Mouse (Mus musculus): Measurements from ENCODE around the gene Sgta. TPM values are rescaled to one million over a fixed set of nuclear protein-coding genes. Genes with fewer than 3 reads are reported as not detected.

The Sgta gene
- polyA plus RNA-seq, 1 experiment from 2014 or later = 186 TPM

GRCm38 (mm10) chr10:81019687-81020086, 40.3 kb downstream of the Sgta start:
- Histone ChIP-seq H3K4me1 (ENCODE audit: insufficient read depth) (0 out of 2 replicates have a peak, but pooled peaks cover 1% of the 10 kb centered on the region), H3K4me3 (ENCODE audit: low read depth, low read length) (no peak overlapping the region), H3K9me3 (ENCODE audit: low read depth, low read length) (no peaks in the 10 kb centered on the region), H3K9ac (no peak overlapping the region), H3K36me3 (ENCODE audit: insufficient read depth) (no peaks in the 10 kb centered on the region), H3K27ac (ENCODE audit: low read depth) (no peak overlapping the region), H3K4me2 (no peak overlapping the region), H3K27me3 (ENCODE audit: insufficient read depth, low read length) (peaks cover 20% of the 10 kb centered on the region)
- DNase-seq = no peak
- 62% methylated on average over 6 of the region's 6 CpGs for whole genome bisulfite sequencing
- no peak for TF ChIP-seq CTCF (IDR thresholded peaks at IDR 0.05; ENCODE audit: low read depth)
- ATAC-seq (ENCODE audit: insufficient read depth) = no peak

- ATAC-seq (ENCODE audit: insufficient read depth) (no peak), DNase-seq (peak; percentile 58)
- no peak for TF ChIP-seq CTCF (IDR thresholded peaks at IDR 0.05; ENCODE audit: low read depth)
- Histone ChIP-seq H3K36me3 (ENCODE audit: insufficient read depth) (no peaks in the 10 kb centered on the region), H3K4me3 (ENCODE audit: low read depth, low read length) (no peak overlapping the region), H3K27me3 (ENCODE audit: insufficient read depth, low read length) (peaks cover 11% of the 10 kb centered on the region), H3K4me2 (no peak overlapping the region), H3K4me1 (ENCODE audit: insufficient read depth) (0 out of 2 replicates have a peak, but pooled peaks cover 3% of the 10 kb centered on the region), H3K9me3 (ENCODE audit: low read depth, low read length) (no peaks in the 10 kb centered on the region), H3K9ac (no peak overlapping the region), H3K27ac (ENCODE audit: low read depth) (no peak overlapping the region)
- WGBS = 37% methylated on average over 10 of the region's 10 CpGs
Measured at GRCm38 (mm10) chr10:81018326-81018725, 41.7 kb downstream of the Sgta start.

GRCm38 (mm10) chr10:81016645-81017044, 43.3 kb downstream of the Sgta start:
- TF ChIP-seq CTCF (IDR thresholded peaks at IDR 0.05; ENCODE audit: low read depth) = peak; percentile 83
- H3K27ac ChIP-seq (ENCODE audit: low read depth) = no peak overlapping the region
- H3K27me3 ChIP-seq (ENCODE audit: insufficient read depth, low read length) = peaks cover 3% of the 10 kb centered on the region; the same call in 1 of the 2 replicates
- H3K4me1 ChIP-seq (ENCODE audit: insufficient read depth) = 0 out of 2 replicates have a peak, but pooled peaks cover 3% of the 10 kb centered on the region
- no peak overlapping the region for H3K4me3 ChIP-seq (ENCODE audit: low read depth, low read length)
- ATAC-seq (ENCODE audit: insufficient read depth) (no peak), DNase-seq (peak; percentile 67)
- H3K36me3 ChIP-seq (ENCODE audit: insufficient read depth) = no peaks in the 10 kb centered on the region
- H3K9me3 ChIP-seq (ENCODE audit: low read depth, low read length) = no peaks in the 10 kb centered on the region
- H3K4me2 ChIP-seq = no peak overlapping the region
- no peak overlapping the region for H3K9ac ChIP-seq
- WGBS = 8% methylated on average over 7 of the region's 7 CpGs

GRCm38 (mm10) chr10:81015666-81016065, 44.3 kb downstream of the Sgta start:
- Histone ChIP-seq H3K4me2 (no peak overlapping the region; the same call in 1 of the 2 replicates), H3K36me3 (ENCODE audit: insufficient read depth) (no peaks in the 10 kb centered on the region), H3K27ac (ENCODE audit: low read depth) (no peak overlapping the region), H3K4me1 (ENCODE audit: insufficient read depth) (0 out of 2 replicates have a peak, but pooled peaks cover 3% of the 10 kb centered on the region), H3K9me3 (ENCODE audit: low read depth, low read length) (no peaks in the 10 kb centered on the region), H3K4me3 (ENCODE audit: low read depth, low read length) (no peak overlapping the region), H3K9ac (no peak overlapping the region), H3K27me3 (ENCODE audit: insufficient read depth, low read length) (no peaks in the 10 kb centered on the region)
- DNase-seq (no peak), ATAC-seq (ENCODE audit: insufficient read depth) (no peak)
- no peak for TF ChIP-seq CTCF (IDR thresholded peaks at IDR 0.05; ENCODE audit: low read depth)
- 66% methylated on average over 2 of the region's 2 CpGs for WGBS

GRCm38 (mm10) chr10:81014393-81015384, 45.3 kb downstream of the Sgta start, which contains the start of gene Gng7:
Gene Gng7, minus strand, starts transcription at chr10:81014945.
- H3K4me3 ChIP-seq (ENCODE audit: low read depth, low read length) = peak within 1 kb of the TSS; percentile 38
- 10% methylated on average over 31 of the region's 31 CpGs for WGBS
- no peaks in the 10 kb centered on the region for H3K27me3 ChIP-seq (ENCODE audit: insufficient read depth, low read length)
- no peaks in the 10 kb centered on the region for H3K9me3 ChIP-seq (ENCODE audit: low read depth, low read length)
- H3K27ac ChIP-seq (ENCODE audit: low read depth) = no peak within 1 kb of the TSS
- peak; percentile 97 for DNase-seq
- TF ChIP-seq CTCF (IDR thresholded peaks at IDR 0.05; ENCODE audit: low read depth) = no peak
- ATAC-seq (ENCODE audit: insufficient read depth) = peak; percentile 98
- 0 out of 2 replicates have a peak, but pooled peaks cover 3% of the 10 kb centered on the region for H3K4me1 ChIP-seq (ENCODE audit: insufficient read depth)
- no peaks in the 10 kb centered on the region for H3K36me3 ChIP-seq (ENCODE audit: insufficient read depth)
- H3K9ac ChIP-seq = peak within 1 kb of the TSS; percentile 45
- peak within 1 kb of the TSS; percentile 69 for H3K4me2 ChIP-seq

GRCm38 (mm10) chr10:81010851-81011250, 49.1 kb downstream of the Sgta start:
- 62% methylated on average over 6 of the region's 6 CpGs for WGBS
- no peak for TF ChIP-seq CTCF (IDR thresholded peaks at IDR 0.05; ENCODE audit: low read depth)
- no peaks in the 10 kb centered on the region for H3K36me3 ChIP-seq (ENCODE audit: insufficient read depth)
- no peak overlapping the region for H3K9ac ChIP-seq
- H3K27me3 ChIP-seq (ENCODE audit: insufficient read depth, low read length) = no peaks in the 10 kb centered on the region
- no peak overlapping the region for H3K4me2 ChIP-seq
- DNase-seq = peak; percentile 44
- H3K27ac ChIP-seq (ENCODE audit: low read depth) = no peak overlapping the region
- no peaks in the 10 kb centered on the region for H3K9me3 ChIP-seq (ENCODE audit: low read depth, low read length)
- no peak overlapping the region for H3K4me3 ChIP-seq (ENCODE audit: low read depth, low read length)
- 0 out of 2 replicates have a peak, but pooled peaks cover 3% of the 10 kb centered on the region for H3K4me1 ChIP-seq (ENCODE audit: insufficient read depth)
- no peak for ATAC-seq (ENCODE audit: insufficient read depth)

- Histone ChIP-seq H3K27ac (ENCODE audit: low read depth) (no peak overlapping the region), H3K27me3 (ENCODE audit: insufficient read depth, low read length) (no peaks in the 10 kb centered on the region), H3K9ac (no peak overlapping the region), H3K9me3 (ENCODE audit: low read depth, low read length) (no peaks in the 10 kb centered on the region), H3K4me3 (ENCODE audit: low read depth, low read length) (no peak overlapping the region), H3K36me3 (ENCODE audit: insufficient read depth) (no peaks in the 10 kb centered on the region), H3K4me2 (no peak overlapping the region), H3K4me1 (ENCODE audit: insufficient read depth) (no peaks in the 10 kb centered on the region)
- no peak for TF ChIP-seq CTCF (IDR thresholded peaks at IDR 0.05; ENCODE audit: low read depth)
- DNase-seq = peak; percentile 38
- WGBS = 28% methylated on average over 7 of the region's 7 CpGs
- no peak; the same call in 1 of the 2 replicates for ATAC-seq (ENCODE audit: insufficient read depth)
Measured at GRCm38 (mm10) chr10:81007240-81007639, 52.7 kb downstream of the Sgta start.
